Mouse (Mus musculus) midbrain, embryonic 14.5 days (tissue): Measurements from ENCODE around the gene Gm45337. TPM values are rescaled to one million over a fixed set of nuclear protein-coding genes. Genes with fewer than 3 reads are reported as not detected.
"Not testable (repeated sequence)": the region's sequence is repeated elsewhere in the genome, so short reads cannot be mapped to it uniquely, and the experiment has no call there.

Source experiments
- ATAC-seq: fragments of 200-750 bp; cut with Nextera tagmentation; 2 replicates; pipeline ENCODE4 v1.8.0; 2017; ENCODE audit warnings: moderate number of reproducible peaks, moderate library complexity; ENCODE audit not compliant: low FRiP score, low TSS enrichment
- DNase-seq: peaks from one replicate; pipeline ENCODE4 v3.0.0-alpha.2; 2015
- H3K27ac ChIP-seq: fragments of 300-500 bp; sonication (generic); replicated peaks from 2 replicates; pipeline ENCODE4 v1.5.1; 2014; ENCODE audit warnings: mild to moderate bottlenecking, low read depth, low read length, moderate library complexity
- H3K27me3 ChIP-seq: fragments of 300-500 bp; sonication (generic); 2 replicates; pipeline ENCODE4 v1.6.1; 2014; ENCODE audit warnings: low read length, control low read depth, mixed read lengths; ENCODE audit not compliant: control insufficient read depth, insufficient read depth
- H3K36me3 ChIP-seq: fragments of 300-500 bp; sonication (generic); 2 replicates; pipeline ENCODE4 v1.6.1; 2014; ENCODE audit warnings: low read length, control low read depth; ENCODE audit not compliant: control insufficient read depth, insufficient read depth
- H3K4me1 ChIP-seq: fragments of 300-500 bp; sonication (generic); 2 replicates; pipeline ENCODE4 v1.6.1; 2014; ENCODE audit warnings: mild to moderate bottlenecking, antibody characterized with exemption, low read length, control low read depth; ENCODE audit not compliant: control insufficient read depth, insufficient read depth
- H3K4me2 ChIP-seq: fragments of 300-500 bp; sonication (generic); 2 replicates; pipeline ENCODE4 v1.6.1; 2014; ENCODE audit warnings: mild to moderate bottlenecking, low read length, moderate library complexity
- H3K4me3 ChIP-seq: fragments of 300-500 bp; sonication (generic); replicated peaks from 2 replicates; pipeline ENCODE4 v1.5.1; 2014; ENCODE audit warnings: low read depth, low read length
- H3K9ac ChIP-seq: fragments of 300-500 bp; sonication (generic); replicated peaks from 2 replicates; pipeline ENCODE4 v1.6.1; 2014; ENCODE audit warnings: mild to moderate bottlenecking, low read length, moderate library complexity
- H3K9me3 ChIP-seq: fragments of 300-500 bp; sonication (generic); 2 replicates; pipeline ENCODE4 v1.6.1; 2016; ENCODE audit warnings: low read length, control low read depth, mixed read lengths; ENCODE audit not compliant: control insufficient read depth
- WGBS: fragments of 180-500 bp; shearing (Covaris S2); extraction: QIAGEN DNeasy Blood & Tissue Kit; methylation state at CpG from one replicate; pipeline ENCODE4 v1.1.7; 2014; 5-methylcytosine and 5-hydroxymethylcytosine counted together
- polyA plus RNA-seq: library from polyadenylated mRNA; unstranded; fragments of >200 nt; fragmentation: Nextera tagmentation; extraction: Ambion mirVana; gene quantifications from 2 replicates; pipeline ENCODE4 v1.2.1, GENCODE M21; 2014

The Gm45337 gene
- polyA plus RNA-seq = not detected in 2 replicates

DNA sequence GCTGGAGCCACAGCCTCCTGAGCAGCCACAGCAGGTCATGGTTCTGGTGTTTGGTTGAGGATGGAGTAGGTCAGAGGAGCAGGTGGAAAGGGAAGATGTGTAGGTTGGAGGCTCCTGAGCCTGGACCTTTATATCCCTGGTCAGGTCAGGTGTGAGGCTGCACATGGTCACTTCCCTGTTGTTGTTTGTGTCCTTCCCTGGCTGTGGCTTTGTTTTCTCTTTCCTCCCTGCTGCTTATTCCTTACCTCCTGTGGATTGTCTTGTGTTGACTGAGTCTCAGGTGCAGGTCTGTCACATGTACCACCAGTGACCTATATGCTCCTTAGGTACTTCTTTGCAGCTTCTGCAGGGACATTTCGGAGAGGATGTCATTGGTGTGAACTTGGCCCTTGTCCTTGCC lies at the start of gene Gm45337:
Gm45337 (minus strand) TSS at position 101 of the 400 bp plus-strand sequence.
- Histone ChIP-seq H3K4me3 (no peak within 1 kb of the TSS), H3K36me3 (no peaks in the 10 kb centered on the region), H3K27me3 (no peaks in the 10 kb centered on the region), H3K27ac (no peak within 1 kb of the TSS), H3K9ac (no peak within 1 kb of the TSS), H3K4me1 (no peaks in the 10 kb centered on the region), H3K4me2 (no peak within 1 kb of the TSS), H3K9me3 (no peaks in the 10 kb centered on the region)
- WGBS = 74% methylated on average over 1 of the region's 1 CpGs
- DNase-seq = no peak
- ATAC-seq = no peak

DNA sequence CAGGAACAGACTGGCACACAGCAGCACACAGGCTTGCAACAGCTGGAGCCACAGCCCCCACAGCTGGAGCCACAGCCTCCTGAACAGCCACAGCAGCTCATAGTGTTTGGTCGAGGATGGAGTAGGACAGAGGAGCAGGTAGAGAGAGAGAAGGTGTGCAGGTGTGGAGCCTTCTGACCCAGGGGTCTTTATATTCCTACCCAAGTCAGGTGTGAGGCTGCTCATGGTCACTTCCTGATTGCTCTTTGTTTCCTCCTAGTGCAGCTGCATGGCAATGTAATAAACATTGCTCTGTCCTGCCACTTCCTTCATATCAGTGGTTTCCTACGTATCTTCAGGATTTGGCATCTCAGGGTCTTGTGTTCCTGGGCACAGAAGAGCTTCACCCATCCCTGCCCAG lies 45.9 kb upstream of the Gm45337 start, which contains the start of gene Gm10153:
Gm10153 (minus strand) TSS at position 101 of the 400 bp plus-strand sequence.
- 53% methylated on average over 2 of the region's 2 CpGs for WGBS
- Histone ChIP-seq H3K4me1 (no peaks in the 10 kb centered on the region), H3K9me3 (no peaks in the 10 kb centered on the region), H3K27me3 (no peaks in the 10 kb centered on the region), H3K36me3 (no peaks in the 10 kb centered on the region), H3K4me3 (no peak within 1 kb of the TSS), H3K27ac (no peak within 1 kb of the TSS), H3K9ac (no peak within 1 kb of the TSS), H3K4me2 (no peak within 1 kb of the TSS)
- DNase-seq = no peak
- ATAC-seq = no peak

DNA sequence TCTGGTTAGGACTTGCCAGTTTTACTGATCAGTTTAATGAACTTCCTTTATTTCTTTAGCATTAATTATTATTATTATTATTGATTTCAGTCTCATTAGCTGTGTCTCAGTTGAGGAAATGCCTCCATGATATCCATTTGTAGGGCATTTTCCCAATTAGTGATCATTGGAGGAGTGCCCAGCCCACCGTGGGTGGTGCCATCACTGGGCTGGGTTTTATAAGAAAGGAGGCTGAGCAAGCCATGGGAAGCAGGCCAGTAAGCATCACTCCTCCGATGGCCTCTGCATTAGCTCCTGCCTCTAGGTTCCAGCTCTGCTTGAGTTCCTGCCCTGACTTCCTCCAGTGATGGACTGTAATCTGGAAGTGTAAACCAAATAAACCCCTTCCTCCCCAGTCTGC lies 43.7 kb upstream of the Gm45337 start:
- WGBS = 76% methylated on average over 2 of the region's 2 CpGs
- no peaks in the 10 kb centered on the region for H3K9me3 ChIP-seq
- no peak for DNase-seq

DNA sequence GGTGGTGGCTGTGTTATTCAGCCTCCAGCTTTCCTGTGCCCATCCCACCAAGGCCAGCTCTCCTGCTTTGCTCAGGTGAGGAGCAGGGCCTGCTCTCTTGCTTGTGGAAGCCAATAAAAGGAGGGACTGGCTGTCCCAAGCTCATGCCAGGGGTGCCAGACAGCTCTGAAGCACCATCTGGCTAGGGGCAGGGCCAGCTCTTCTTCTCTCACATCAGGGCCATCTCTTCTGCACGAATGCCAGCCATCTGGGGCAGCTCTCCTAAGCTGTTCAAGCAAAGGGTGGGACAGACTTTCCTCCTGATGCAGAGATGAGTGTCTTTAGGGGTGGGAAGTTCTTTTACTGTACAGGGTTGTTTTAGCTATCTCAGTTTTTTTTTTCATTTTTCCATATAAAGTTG lies 36.6 kb upstream of the Gm45337 start:
- ATAC-seq = no peak
- WGBS = 43% methylated on average over 1 of the region's 1 CpGs
- no peak for DNase-seq
- no peaks in the 10 kb centered on the region for H3K27me3 ChIP-seq
- no peak overlapping the region for H3K4me2 ChIP-seq
- no peaks in the 10 kb centered on the region for H3K9me3 ChIP-seq
- no peak overlapping the region for H3K4me3 ChIP-seq
- no peaks in the 10 kb centered on the region for H3K36me3 ChIP-seq
- no peaks in the 10 kb centered on the region for H3K4me1 ChIP-seq
- no peak overlapping the region for H3K27ac ChIP-seq
- no peak overlapping the region for H3K9ac ChIP-seq

More for the DNA sequence above, 43.7 kb upstream of the Gm45337 start:
- Histone ChIP-seq H3K27ac (no peak overlapping the region), H3K9ac (no peak overlapping the region), H3K4me2 (no peak overlapping the region), H3K27me3 (no peaks in the 10 kb centered on the region), H3K4me1 (no peaks in the 10 kb centered on the region), H3K36me3 (no peaks in the 10 kb centered on the region), H3K4me3 (no peak overlapping the region)
- no peak for ATAC-seq

DNA sequence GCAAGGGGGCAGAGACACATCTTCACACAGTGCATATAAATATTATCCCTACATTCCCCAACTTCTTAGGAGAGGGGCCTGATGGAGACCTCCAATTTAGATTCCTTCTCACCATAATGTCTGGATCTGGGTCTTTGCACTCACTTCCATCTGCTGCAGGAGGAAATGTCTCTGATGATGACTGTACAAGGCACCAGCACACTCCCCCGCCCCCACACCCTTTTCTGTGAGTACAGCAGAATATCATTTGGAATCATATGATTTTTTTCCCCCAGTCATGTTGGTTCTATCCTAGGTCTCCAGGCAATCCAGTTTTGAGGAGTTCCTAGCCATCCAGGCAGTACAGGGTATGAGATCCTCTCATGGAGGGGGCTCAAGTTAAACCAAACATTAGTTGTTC lies 34.3 kb upstream of the Gm45337 start:
- H3K27me3 ChIP-seq = no peaks in the 10 kb centered on the region
- H3K9ac ChIP-seq = no peak overlapping the region
- WGBS = 82% methylated on average over 1 of the region's 1 CpGs
- H3K4me3 ChIP-seq = no peak overlapping the region
- H3K4me2 ChIP-seq = no peak overlapping the region
- no peaks in the 10 kb centered on the region for H3K9me3 ChIP-seq
- ATAC-seq (no peak), DNase-seq (no peak)
- H3K4me1 ChIP-seq = no peaks in the 10 kb centered on the region
- H3K36me3 ChIP-seq = no peaks in the 10 kb centered on the region
- H3K27ac ChIP-seq = no peak overlapping the region

DNA sequence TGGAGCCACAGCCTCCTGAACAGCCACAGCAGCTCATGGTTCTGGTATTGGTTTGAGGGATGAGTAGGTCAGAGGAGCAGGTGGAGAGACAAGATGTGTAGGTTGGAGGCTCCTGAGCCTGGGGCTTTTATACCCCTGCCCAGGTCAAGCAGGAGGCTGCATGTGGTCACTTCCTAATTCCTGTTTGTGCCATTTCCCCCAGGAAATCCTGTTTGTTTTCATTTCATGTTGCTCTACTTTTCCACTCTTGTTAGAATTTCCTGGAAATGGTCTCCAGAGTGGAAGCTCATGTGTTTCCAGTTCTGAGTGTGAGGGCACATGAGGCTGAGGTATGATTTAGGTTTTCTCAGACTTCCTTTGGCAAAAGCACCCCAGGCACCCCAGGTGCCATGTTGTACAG lies 31.5 kb upstream of the Gm45337 start, which contains the start of gene Krtap5-2:
Krtap5-2 (minus strand) TSS at position 101 of the 400 bp plus-strand sequence.
- H3K4me2 ChIP-seq, H3K27me3 ChIP-seq, H3K9ac ChIP-seq, DNase-seq, H3K27ac ChIP-seq, H3K4me3 ChIP-seq, H3K36me3 ChIP-seq, H3K4me1 ChIP-seq, H3K9me3 ChIP-seq, ATAC-seq: not testable (repeated sequence)

DNA sequence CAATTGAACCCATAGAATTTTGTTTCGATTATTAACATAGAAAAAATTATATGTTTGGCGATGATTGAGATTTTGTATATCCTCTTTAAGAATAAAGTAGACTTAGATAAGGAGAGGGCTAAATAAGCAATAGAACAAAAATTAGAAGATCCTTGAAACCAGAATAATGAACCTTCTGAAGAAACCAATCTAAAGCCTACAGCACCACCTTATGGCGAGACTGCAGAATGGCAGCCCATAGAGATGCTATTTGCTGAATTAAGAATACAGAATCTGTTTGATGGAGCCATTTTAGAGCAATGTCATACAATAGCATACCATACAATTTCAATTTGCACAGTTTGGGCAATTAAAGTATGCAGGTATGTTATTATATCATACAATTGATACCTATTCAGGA lies 25.4 kb upstream of the Gm45337 start:
- Histone ChIP-seq H3K9me3 (no peaks in the 10 kb centered on the region), H3K9ac (no peak overlapping the region), H3K4me2 (no peak overlapping the region), H3K4me1 (no peaks in the 10 kb centered on the region), H3K4me3 (no peak overlapping the region), H3K27me3 (no peaks in the 10 kb centered on the region), H3K36me3 (no peaks in the 10 kb centered on the region), H3K27ac (no peak overlapping the region)
- WGBS = 53% methylated on average over 3 of the region's 3 CpGs
- no peak for ATAC-seq
- peak; percentile 77 for DNase-seq

DNA sequence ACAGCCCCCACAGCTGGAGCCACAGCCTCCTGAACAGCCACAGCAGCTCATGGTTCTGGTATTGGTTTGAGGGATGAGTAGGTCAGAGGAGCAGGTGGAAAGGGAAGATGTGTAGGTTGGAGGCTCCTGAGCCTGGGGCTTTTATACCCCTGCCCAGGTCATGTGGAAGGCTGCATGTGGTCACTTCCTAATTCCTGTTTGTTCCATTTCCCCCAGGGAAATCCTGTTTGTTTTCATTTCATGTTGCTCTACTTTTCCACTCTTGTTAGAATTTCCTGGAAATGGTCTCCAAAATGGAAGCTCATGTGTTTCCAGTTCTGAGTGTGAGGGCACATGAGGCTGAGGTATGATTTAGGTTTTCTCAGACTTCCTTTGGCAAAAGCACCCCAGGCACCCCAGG lies 21.2 kb upstream of the Gm45337 start, which contains the start of gene Gm4553:
Gm4553 (minus strand) TSS at position 101 of the 400 bp plus-strand sequence.
- not testable (repeated sequence) for H3K36me3 ChIP-seq, H3K9me3 ChIP-seq, H3K4me3 ChIP-seq, H3K9ac ChIP-seq, H3K4me2 ChIP-seq, H3K27ac ChIP-seq, H3K4me1 ChIP-seq, H3K27me3 ChIP-seq, DNase-seq, ATAC-seq

DNA sequence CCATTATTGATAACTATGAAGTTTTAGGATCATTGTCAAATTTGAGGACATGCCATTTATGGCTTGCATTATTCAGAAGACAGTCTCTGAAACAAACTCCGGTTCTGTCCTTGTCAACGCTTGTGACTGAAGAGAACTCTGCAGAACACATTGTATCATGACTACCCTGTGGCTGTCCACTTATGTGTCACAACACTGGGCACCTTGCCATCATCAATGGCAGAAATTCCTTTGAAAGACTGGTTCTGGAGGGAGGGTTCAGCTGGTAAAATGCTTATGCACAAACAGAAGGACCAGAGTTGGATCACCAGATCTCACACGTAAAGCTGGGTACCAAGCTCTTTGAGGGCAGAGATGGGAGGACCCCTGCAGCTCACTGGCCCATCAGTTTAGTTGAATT lies 15.0 kb upstream of the Gm45337 start:
- WGBS = 92% methylated on average over 3 of the region's 3 CpGs
- Histone ChIP-seq H3K27ac (no peak overlapping the region), H3K36me3 (no peaks in the 10 kb centered on the region), H3K9ac (no peak overlapping the region), H3K4me3 (no peak overlapping the region), H3K4me2 (no peak overlapping the region), H3K4me1 (no peaks in the 10 kb centered on the region), H3K27me3 (no peaks in the 10 kb centered on the region), H3K9me3 (no peaks in the 10 kb centered on the region)
- DNase-seq (no peak), ATAC-seq (no peak)
